21 mouse cellular contexts compared by ENCODE assay signal in genomic region chrX:73037003-73037402, GRCm38 (mm10). TPM values are rescaled to one million over a fixed set of nuclear protein-coding genes. Genes with fewer than 3 reads are reported as not detected.
A peak's percentile ranks its signal among the peaks of the same experiment; 100 is the strongest.
DNase-seq lines count a peak whose midpoint lies in the region; ATAC-seq and TF ChIP-seq lines count a peak whose summit lies in the region.
"Had no signal": no experiment of that assay in that cellular context is flagged by ENCODE, and none has a peak within 500 bp of the region (broad histone marks: within the 10 kb centered on the region; RNA-seq: fewer than 3 reads in every experiment).

Pnma5 (minus strand) TSS chrX:73037103.

- no peak for ATAC-seq in forebrain, embryonic 15.5 days (replicated peaks)
- ATAC-seq: activated CD4-positive, CD25-positive, alpha-beta regulatory T cell, adult 4 months; CD4-positive, CD25-positive, alpha-beta regulatory T cell, adult 4 months; Patski had no signal

- no peak within 1 kb of the TSS for H3K27ac ChIP-seq in ES-E14 (ENCODE audit: insufficient read depth, low read depth, low read length, poor library complexity, severe bottlenecking)
- no peak within 1 kb of the TSS for H3K27ac ChIP-seq in forebrain, embryonic 15.5 days (replicated peaks)

- H3K9me3 ChIP-seq in E14TG2a.4 (ENCODE audit: low read length), result no peaks in the 10 kb centered on the region
- no peaks in the 10 kb centered on the region for H3K9me3 ChIP-seq in ES-E14 (ENCODE audit: control insufficient read depth, insufficient read depth, low read depth, low read length)
- no peaks in the 10 kb centered on the region for H3K9me3 ChIP-seq in forebrain, embryonic 15.5 days
- H3K9me3 ChIP-seq: G1E had no signal

- peaks cover 9% of the 10 kb centered on the region; the same call in 1 of the 2 replicates for H3K4me1 ChIP-seq in E14TG2a.4 (replicated peaks; ENCODE audit: low read depth, low read length)
- H3K4me1 ChIP-seq in ES-E14 (ENCODE audit: control insufficient read depth in 2 of 2, insufficient read depth in 2 of 2, low read length in 2 of 2, poor library complexity in 1 of 2), result no peaks in the 10 kb centered on the region
- H3K4me1 ChIP-seq in forebrain, embryonic 15.5 days, result no peaks in the 10 kb centered on the region

- no peak within 1 kb of the TSS for H3K9ac ChIP-seq in ES-E14 (ENCODE audit: insufficient read depth, low read depth, low read length, poor library complexity, severe bottlenecking)
- no peak within 1 kb of the TSS for H3K9ac ChIP-seq in forebrain, embryonic 15.5 days (replicated peaks)

- 93% methylated on average over 1 of the region's 1 CpGs for WGBS in forebrain, embryonic 15.5 days

- H3K4me3 ChIP-seq in E14TG2a.4 (replicated peaks; ENCODE audit: low read length) (peak within 1 kb of the TSS; percentile 79), ES-E14 (ENCODE audit: insufficient read depth in 1 of 2, low read depth in 1 of 2, low read length in 2 of 2, poor library complexity in 1 of 2, severe bottlenecking in 1 of 2) (peak within 1 kb of the TSS in 1 of 2 experiments; percentile 26; a peak in 1 of 4 replicates)
- H3K4me3 ChIP-seq in forebrain, embryonic 15.5 days, result no peak within 1 kb of the TSS

- TF ChIP-seq CTCF in E14TG2a.4 (conservative IDR thresholded peaks at IDR 0.05; ENCODE audit: low read length), result no peak

- H3K27me3 ChIP-seq in E14TG2a.4 (ENCODE audit: insufficient read depth, low read length), result no peaks in the 10 kb centered on the region
- no peaks in the 10 kb centered on the region for H3K27me3 ChIP-seq in forebrain, embryonic 15.5 days
- H3K27me3 ChIP-seq: CH12.LX had no signal

- in situ Hi-C loops in ES-E14 (cut with MboI; ENCODE audit: low sequenced_read_pairs in 2 of 2, unreplicated experiment in 2 of 2), result loop anchor here in 1 of 2 experiments (25.0 kb wide), 1 partner anchor 625 kb away; the partner anchor contains the start of genes Pnck and Slc6a8

- no peak within 1 kb of the TSS for H3K4me2 ChIP-seq in forebrain, embryonic 15.5 days (replicated peaks)

- H3K36me3 ChIP-seq in E14TG2a.4 (ENCODE audit: insufficient read depth, low read length), result peaks cover 41% of the 10 kb centered on the region
- peaks cover 2% of the 10 kb centered on the region; the same call in 1 of the 2 replicates for H3K36me3 ChIP-seq in ES-E14 (ENCODE audit: control insufficient read depth, insufficient read depth, low read length, poor library complexity, severe bottlenecking)
- no peaks in the 10 kb centered on the region for H3K36me3 ChIP-seq in forebrain, embryonic 15.5 days
- H3K36me3 ChIP-seq: G1E had no signal

- no peak for DNase-seq in ES-E14 (ENCODE audit: low read depth, low spot score)
- no peak for DNase-seq in retina, postnatal 1 day
- DNase-seq: adrenal gland, adult 2 months; adrenal gland, adult 8-10 months; adrenal gland, postnatal 10 days; adrenal gland, postnatal 14 days; adrenal gland, postnatal 25 days; adrenal gland, postnatal 36 days; B cell, adult 2 months; cerebellum, adult 11 months; cerebellum, adult 11-12 months; cerebellum, adult 18-20 months; cerebellum, adult 2 months; cerebellum, adult 8-10 months had no signal

TF ChIP-seq in ES-E14, 5 proteins besides CTCF, POLR2A, EP300 and RAD21:
- no peak for TF ChIP-seq MAFK (IDR thresholded peaks at IDR 0.05; ENCODE audit: insufficient read depth, low read depth, low read length)
- TF ChIP-seq ZNF384 (IDR thresholded peaks at IDR 0.05; ENCODE audit: low read depth, low read length), result no peak
- TF ChIP-seq CHD2 (IDR thresholded peaks at IDR 0.05; ENCODE audit: low read depth, low read length), result no peak
- TF ChIP-seq HCFC1 (IDR thresholded peaks at IDR 0.05; ENCODE audit: borderline replicate concordance, insufficient read depth, low read length), result no peak
- no peak for TF ChIP-seq ZC3H11A (IDR thresholded peaks at IDR 0.05; ENCODE audit: borderline replicate concordance, low read depth, low read length)

RNA-seq across cellular contexts. Expression of gene Pnma5, which starts in this region (rescaled TPM):
- 36.5 and 40.7 TPM in 2 replicates for total RNA-seq in ES-E14 (2012; rRNA removed)
- polyA plus RNA-seq in forebrain, embryonic 15.5 days (2015; fragmentation: Nextera tagmentation; extraction: Ambion mirVana), result not detected in 2 replicates
- total RNA-seq: G1E had no signal
- polyA plus RNA-seq: activated CD4-positive, CD25-positive, alpha-beta regulatory T cell, adult 4 months; adrenal gland, adult 2 months; CD4-positive, CD25-positive, alpha-beta regulatory T cell, adult 4 months; G1E; Patski had no signal
